Mouse (Mus musculus) frontal cortex, adult 2 months (tissue): ENCODE results near the gene 1700029J07Rik. TPM values are rescaled to one million over a fixed set of nuclear protein-coding genes. Genes with fewer than 3 reads are reported as not detected.
A peak's percentile ranks its signal among the peaks of the same experiment; 100 is the strongest.

ENCODE experiments used
- DNase-seq, 2 experiments: peaks; one replicate each; pipeline ENCODE4 v3.0.0; 2022; ENCODE audit warnings: low spot score in 1 of 2; ENCODE audit errors: extremely low spot score in 1 of 2
- polyA plus RNA-seq: library from polyadenylated mRNA; depleted of rRNA; stranded (reverse); fragments of >200 nt; gene quantifications from 2 replicates; pipeline ENCODE4 v1.2.3, GENCODE M21; 2012; rRNA removed

Gene 1700029J07Rik
- polyA plus RNA-seq, 1 experiment = 8.9 TPM

DNA sequence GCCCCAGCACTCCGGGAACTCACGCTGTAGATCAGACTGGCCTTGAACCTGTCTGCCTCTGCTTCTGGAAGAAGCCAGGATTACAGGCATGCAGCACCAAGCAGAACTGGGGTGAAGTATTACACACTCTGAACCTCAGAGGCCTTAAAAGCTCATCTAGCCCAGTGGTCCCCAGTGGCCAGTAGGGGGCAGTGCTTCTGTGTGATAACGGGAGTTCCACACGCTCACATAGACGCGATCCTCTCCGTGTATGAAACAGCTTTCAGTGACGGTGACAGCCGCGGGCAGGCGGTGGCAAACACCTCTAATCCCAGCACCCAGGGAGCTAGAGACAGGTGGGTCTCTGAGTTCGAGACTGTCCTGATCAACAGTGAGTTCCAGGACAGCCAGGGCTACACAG is 4.2 kb downstream of the 1700029J07Rik start:
- DNase-seq = no peak

DNA sequence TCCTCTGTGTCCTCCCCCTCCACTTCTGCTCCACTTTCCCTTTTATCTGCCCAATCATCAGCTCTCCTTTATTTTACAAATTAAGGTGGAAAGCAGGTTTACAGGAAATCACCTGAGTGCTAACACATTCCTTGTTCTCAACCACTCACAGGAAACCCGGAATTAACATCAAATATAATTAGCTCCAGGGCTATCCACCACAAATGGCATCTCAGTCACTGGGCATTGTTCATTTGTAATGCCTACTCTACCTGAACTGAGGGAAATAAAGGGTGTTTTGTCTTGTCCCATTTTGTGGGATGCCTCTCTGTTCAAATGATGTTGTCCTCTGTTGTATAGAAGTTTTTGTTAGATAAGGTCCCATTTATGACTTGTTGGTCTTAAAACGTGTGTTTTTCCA is 24.4 kb downstream of the 1700029J07Rik start:
- no peak for DNase-seq

DNA sequence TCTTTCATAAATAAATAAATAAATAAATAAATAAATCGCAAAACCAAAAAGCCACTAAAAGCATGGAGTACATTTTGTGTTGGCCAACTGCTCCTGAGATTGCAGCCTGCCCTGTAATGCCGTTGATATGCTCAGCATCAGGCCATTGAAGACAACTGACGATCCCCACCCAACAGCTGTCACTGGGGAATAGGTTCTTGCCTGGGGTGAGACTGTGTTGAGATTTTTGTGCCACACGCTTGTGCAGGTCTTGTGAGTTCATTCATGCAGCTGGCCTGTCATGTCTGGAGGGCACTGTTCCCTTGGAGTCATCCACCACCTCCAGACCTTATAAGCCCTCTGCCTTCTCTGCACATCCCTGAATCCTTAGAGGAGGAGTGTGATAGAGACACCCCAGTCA is 28.8 kb downstream of the 1700029J07Rik start:
- no peak for DNase-seq

DNA sequence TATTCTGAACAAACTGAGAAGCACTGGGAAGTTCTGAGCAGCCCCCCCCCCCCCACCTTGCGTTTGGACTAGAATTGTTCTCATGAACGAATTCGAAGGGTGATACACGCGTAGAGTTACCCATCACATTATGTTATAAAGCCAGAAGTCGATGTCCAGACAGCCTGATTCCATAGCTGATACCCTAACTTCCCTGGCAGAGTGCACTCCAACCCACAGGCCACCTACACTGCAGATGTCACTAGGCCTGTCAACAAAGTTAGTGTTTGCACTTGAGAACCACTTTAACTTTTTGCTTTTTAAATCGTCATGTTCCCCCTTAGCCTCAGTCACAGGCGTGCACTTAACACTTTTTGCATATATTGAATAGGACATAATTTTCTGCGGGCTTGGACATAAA is 38.1 kb downstream of the 1700029J07Rik start:
- DNase-seq = no peak

DNA sequence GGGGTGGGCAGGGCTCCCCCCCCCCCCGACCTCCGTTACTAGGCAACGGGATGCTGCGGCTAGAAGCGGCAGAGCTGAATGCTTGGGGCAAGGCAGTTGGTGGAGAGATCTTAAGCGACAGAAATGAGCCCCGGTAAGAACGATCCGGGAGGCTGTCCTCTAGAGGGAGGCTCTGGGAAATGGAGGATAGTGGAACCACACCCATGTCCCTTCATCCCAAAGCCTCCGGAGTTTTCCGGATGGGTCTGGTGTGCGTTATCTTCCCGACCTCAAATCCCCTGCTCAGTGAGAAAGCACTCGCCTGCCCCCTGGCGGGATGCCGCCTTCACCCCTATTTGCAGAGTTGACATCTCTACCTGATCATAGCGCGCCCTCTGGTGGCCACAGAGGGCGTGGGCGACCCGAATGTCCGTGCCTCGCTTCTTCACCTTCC is 40.5 kb downstream of the 1700029J07Rik start, which contains the start of gene Ccdc110:
Ccdc110 (plus strand) TSS at position 38 of the 433 bp plus-strand sequence.
- peak; percentile 90 to 99 for DNase-seq

DNA sequence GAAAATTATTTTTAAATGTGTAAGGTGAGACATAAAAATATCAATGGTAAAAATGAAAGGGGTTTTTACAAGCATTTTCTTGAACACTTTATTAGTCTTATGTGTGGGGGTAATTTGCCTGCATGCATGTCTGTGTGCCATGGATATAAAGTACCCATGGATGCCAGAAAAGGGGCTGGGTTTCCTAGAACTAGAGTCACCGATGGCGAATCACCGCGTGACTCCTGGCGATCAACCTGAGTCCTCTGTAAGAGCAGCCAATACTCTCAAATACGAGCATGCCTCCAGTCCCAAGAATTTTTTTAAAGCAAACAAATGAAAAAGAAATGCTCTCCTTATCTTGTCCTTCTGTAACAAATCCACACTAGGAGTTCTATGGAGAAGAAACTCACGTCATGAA is 52.9 kb downstream of the 1700029J07Rik start:
- no peak for DNase-seq

DNA sequence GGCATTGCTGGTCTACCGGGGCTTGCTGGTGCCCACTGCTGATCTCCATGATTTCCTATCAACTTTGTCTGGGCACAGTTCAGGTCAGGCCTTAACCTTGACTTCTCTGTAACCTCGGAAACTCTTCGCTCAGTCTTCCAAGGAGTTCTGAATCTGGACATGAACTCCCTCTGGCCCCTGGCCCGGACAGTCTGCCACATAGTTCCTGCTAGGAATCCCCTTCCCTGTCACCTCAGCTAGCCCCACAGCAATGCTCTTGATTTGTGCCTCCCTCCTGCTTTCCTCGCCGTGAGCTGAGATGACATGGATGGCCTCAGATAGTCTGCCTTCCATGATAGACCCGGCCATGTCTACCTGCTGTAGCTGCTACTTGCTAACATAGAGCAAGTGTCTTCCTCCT is 54.7 kb downstream of the 1700029J07Rik start:
- no peak for DNase-seq

DNA sequence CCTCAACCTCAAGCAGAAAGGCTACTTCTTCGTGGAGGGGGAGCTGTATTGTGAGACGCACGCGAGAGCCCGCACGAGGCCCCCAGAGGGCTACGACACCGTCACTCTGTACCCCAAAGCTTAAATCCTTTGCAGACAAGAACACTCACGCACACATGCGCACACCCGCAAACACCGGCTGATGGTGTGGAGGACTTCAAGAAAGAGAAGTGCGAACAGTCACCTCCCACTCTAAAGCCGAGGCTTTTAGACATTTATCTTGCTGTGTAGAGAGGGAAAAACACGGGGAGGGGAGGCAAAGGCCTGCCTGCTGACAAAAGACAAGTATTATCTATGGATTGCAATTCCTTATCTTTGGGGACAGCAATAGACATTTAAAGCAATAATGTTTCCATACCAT is 56.2 kb downstream of the 1700029J07Rik start:
- peak in 1 of 2 experiments; percentile 34 for DNase-seq

DNA sequence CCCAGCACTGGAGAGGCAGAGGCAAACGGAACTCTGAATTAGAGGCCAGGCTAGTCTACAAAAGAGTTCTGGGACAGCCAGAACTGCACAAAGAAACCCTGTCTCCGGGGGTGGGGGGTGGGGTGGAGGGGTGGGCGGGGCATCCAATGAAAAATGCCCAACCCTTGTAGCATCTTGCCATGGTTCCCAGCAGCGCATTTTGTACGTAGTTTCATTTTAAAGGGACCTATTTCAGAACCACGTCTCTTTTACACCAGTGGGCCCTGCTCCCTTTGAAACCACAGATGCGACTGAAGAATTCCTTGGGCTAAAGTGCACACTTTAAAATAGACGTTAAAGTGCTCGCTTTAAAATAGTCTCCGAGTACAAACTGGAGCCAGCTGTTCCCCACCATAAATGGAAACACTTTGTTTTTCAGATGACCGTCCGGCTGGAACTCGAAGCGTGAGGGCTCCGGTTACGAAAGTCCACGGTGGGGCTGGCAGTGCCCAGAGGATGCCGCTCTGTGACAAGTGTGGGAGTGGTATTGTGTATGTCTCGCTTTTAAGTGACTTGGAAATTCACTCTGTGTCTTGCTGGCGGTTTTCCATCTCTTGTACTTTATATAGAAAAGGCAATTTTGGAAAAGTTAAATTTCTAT is 57.9 kb downstream of the 1700029J07Rik start:
- DNase-seq = peak in 1 of 2 experiments; percentile 49

DNA sequence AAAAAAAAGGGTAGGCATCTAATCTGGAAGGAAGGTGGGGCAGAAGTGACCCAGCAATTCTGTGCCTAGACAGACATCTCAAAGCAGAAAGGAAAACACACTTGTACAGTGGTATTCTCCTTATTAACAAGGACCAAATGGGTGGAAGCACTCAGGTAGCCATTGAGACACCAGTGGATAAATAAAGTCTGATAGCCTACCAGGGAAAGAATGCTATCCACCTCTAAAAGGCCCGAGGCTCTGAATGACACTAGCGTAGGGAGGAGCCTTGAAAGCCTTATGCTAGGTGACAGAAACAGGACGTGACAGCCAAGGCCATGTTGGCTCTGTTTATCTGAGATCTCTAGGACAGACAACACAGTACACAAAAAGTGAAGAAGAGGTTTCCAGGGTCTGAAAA is 58.6 kb downstream of the 1700029J07Rik start:
- no peak for DNase-seq

DNA sequence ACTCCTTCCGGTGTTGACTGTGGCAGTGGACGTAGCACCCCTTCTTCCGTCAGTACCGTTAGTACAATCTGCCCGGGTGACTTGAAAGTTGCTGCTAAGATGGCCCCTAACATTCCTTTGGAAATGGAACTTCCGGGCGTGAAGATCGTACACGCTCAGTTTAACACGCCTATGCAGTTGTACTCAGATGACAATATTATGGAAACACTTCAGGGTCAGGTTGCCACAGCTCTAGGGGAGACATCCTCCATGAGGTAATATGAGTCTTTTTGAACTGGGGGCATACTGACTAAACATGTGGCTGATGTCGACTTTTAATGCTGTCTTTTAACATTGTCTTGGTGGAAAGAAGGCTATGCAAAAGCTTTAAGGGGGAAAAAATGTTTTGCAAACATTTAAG is 61.3 kb downstream of the 1700029J07Rik start:
- DNase-seq = no peak

DNA sequence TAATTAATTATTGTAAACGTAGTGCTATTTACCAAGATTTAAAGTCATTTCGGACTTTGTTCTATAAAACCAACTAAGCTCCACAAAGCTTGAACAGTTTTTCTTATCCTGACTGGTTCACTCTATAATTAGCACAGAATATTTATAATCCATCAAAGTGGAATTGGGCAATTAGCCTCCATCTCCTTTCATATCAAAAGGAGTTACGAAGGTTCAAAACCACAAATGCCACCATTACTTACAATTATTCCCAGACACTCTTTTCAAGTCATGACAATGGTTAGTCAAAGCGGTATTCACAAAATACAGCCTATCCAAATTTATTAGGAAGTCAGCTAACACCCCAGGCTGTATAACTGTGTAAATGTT is 68.8 kb downstream of the 1700029J07Rik start:
- DNase-seq = no peak

DNA sequence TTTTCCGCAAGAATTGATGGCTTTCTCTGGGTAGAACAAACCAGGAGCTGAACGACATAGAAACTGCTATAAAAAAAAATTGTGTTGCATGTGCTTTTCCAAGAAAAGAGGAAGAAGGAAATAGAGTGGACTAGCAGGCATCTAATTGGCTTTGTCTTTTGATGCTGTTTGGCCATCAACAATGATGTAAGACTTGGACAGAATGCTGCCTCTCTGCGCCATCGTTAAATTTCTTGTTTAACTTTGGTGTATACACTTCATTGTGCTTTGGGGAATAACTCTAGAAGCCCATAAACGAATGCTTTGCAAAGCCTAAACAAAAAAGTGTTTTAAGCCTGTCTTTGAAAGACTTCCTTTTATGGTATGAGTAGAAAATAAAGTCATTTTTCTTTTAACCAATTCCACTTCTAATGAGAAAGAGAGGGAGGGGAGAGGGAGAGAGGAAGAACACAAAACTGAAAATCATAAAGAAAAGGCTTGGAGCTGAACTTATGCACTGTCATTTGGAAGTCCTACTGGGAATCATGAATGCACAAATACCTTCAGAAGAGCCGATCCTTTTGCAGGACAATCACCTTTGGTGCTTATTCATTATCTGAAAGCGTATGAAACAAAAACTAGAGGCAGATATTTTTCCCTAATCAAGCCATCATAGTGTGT is 69.3 kb downstream of the 1700029J07Rik start:
- no peak for DNase-seq

DNA sequence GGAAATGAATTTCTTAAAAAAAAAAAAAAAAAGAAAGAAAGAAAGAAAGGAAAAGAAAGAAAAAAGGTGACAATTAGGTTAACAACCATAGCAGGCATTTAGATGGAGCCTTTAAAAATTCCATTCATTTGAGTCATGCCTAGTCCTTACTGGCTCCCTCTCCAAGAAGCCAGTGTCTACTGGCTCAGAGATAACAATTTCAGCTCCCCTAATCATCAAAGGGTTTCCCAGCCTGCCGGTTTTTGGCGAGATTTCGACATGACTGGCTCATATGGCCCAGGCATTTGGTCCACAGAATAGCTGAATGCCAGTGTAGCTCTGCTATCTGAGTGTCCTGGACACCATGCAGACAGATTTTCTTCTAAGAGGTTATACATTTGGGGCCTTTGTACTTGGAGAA is 71.4 kb downstream of the 1700029J07Rik start:
- DNase-seq = no peak

Other genes with a start within 250 kb of the 1700029J07Rik start
- 4.4 and 6.7 TPM in 2 replicates for gene Pdlim3, start 89.8 kb downstream of the 1700029J07Rik start, polyA plus RNA-seq
- 0.38 and 0.48 TPM in 2 replicates for gene Ccdc110, start 40.6 kb downstream of the 1700029J07Rik start, polyA plus RNA-seq
- 65.2 and 68.2 TPM in 2 replicates for gene Ufsp2, start 276 bp upstream of the 1700029J07Rik start, polyA plus RNA-seq
- gene Lrp2bp, start 24.1 kb upstream of the 1700029J07Rik start, polyA plus RNA-seq = 0.36 TPM in 2 replicates
- gene Ankrd37, start 30.5 kb upstream of the 1700029J07Rik start, polyA plus RNA-seq = 14.5 and 21.0 TPM in 2 replicates
- gene Cfap97, start 176.5 kb upstream of the 1700029J07Rik start, polyA plus RNA-seq = 14.8 and 16.8 TPM in 2 replicates
- 26.9 and 30.1 TPM in 2 replicates for gene Snx25, start 176.9 kb upstream of the 1700029J07Rik start, polyA plus RNA-seq
- gene Slc25a4, start 236.0 kb upstream of the 1700029J07Rik start, polyA plus RNA-seq = 634 and 635 TPM in 2 replicates